Mouse (Mus musculus) liver, embryonic 11.5 days (tissue): ENCODE results near the gene Plin1. TPM values are rescaled to one million over a fixed set of nuclear protein-coding genes. Genes with fewer than 3 reads are reported as not detected.

ENCODE experiments used
- ATAC-seq: fragments of 200-750 bp; cut with Nextera tagmentation; replicated peaks from 2 replicates; pipeline ENCODE4 v1.8.0; 2017; ENCODE audit warnings: moderate number of reproducible peaks, mild to moderate bottlenecking, moderate TSS enrichment, moderate library complexity; ENCODE audit not compliant: low FRiP score
- DNase-seq: peaks from one replicate; pipeline ENCODE4 v3.0.0-alpha.2; 2017; ENCODE audit warnings: low spot score
- H3K27ac ChIP-seq: fragments of 300-500 bp; sonication (generic); 2 replicates; pipeline ENCODE4 v1.5.1; 2014; ENCODE audit warnings: mild to moderate bottlenecking, low read depth, low read length, control low read depth
- H3K27me3 ChIP-seq: fragments of 300-500 bp; sonication (generic); replicated peaks from 2 replicates; pipeline ENCODE4 v1.6.1; 2014; ENCODE audit warnings: low read length, mixed read lengths; ENCODE audit not compliant: control insufficient read depth, insufficient read depth
- H3K36me3 ChIP-seq: fragments of 300-500 bp; sonication (generic); 2 replicates; pipeline ENCODE4 v1.6.1; 2014; ENCODE audit warnings: mild to moderate bottlenecking, low read length, moderate library complexity, mixed read lengths; ENCODE audit not compliant: control insufficient read depth, insufficient read depth
- H3K4me1 ChIP-seq: fragments of 300-500 bp; sonication (generic); replicated peaks from 2 replicates; pipeline ENCODE4 v1.6.1; 2014; ENCODE audit warnings: low read length, mixed read lengths; ENCODE audit not compliant: control insufficient read depth, insufficient read depth
- H3K4me2 ChIP-seq: fragments of 300-500 bp; sonication (generic); 2 replicates; pipeline ENCODE4 v1.6.1; 2014; ENCODE audit warnings: mild to moderate bottlenecking, control low read depth, moderate library complexity
- H3K4me3 ChIP-seq: fragments of 300-500 bp; sonication (generic); 2 replicates; pipeline ENCODE4 v1.5.1; 2014; ENCODE audit warnings: low read depth, low read length, control low read depth
- H3K9ac ChIP-seq: fragments of 300-500 bp; sonication (generic); 2 replicates; pipeline ENCODE4 v1.6.1; 2014; ENCODE audit warnings: low read depth, low read length, control low read depth
- H3K9me3 ChIP-seq: fragments of 300-500 bp; sonication (generic); 2 replicates; pipeline ENCODE4 v1.6.1; 2016; ENCODE audit warnings: low read length, inconsistent platforms, mixed read lengths; ENCODE audit not compliant: control insufficient read depth
- WGBS: fragments of 180-500 bp; shearing (Covaris S2); extraction: QIAGEN DNeasy Blood & Tissue Kit; methylation state at CpG from one replicate; pipeline ENCODE4 v1.1.7; 2014; 5-methylcytosine and 5-hydroxymethylcytosine counted together
- polyA plus RNA-seq: library from polyadenylated mRNA; unstranded; fragments of >200 nt; fragmentation: Nextera tagmentation; extraction: Ambion mirVana; gene quantifications from 2 replicates; pipeline ENCODE4 v1.2.1, GENCODE M21; 2014

Plin1 gene
- polyA plus RNA-seq, 1 experiment from 2014 or later, result not detected

DNA sequence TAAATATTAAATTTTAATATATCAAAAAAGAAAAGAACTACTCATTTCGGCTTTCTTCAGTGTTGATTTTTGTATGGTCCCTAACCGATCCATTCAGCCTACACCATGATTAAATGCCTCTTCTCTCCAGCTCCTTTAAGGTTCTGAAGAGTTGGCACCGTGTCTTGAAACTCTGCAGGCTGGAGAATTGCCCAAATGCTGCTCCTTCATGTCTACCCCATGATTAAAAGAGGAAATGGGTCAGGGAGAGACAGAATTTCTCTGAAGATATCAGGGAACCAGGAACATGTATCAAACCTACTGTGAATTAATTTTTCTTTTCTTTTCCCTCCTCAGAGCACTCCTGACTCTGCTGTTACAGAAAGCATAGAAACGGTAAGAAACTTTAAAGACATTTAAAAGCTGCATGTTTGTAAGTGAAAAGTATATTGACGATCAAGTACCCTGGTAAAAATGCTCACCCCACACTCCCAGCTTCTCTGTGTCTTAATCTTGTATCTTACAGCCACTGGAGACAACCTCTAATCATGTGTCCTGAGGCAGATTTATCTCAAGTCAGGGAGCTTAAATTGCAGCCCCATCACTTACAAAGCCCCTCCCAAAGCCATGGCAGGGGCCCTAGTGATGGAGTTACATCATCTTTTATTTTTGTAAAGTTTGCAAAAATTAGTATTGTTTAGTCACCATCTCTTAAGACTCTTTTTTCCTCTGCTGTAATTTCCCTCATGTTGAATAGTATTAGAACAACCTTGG is 28.6 kb upstream of the Plin1 start:
- Histone ChIP-seq H3K4me3 (no peak overlapping the region), H3K4me2 (no peak overlapping the region), H3K4me1 (no peaks in the 10 kb centered on the region), H3K9me3 (no peaks in the 10 kb centered on the region), H3K27ac (no peak overlapping the region), H3K36me3 (no peaks in the 10 kb centered on the region), H3K9ac (no peak overlapping the region), H3K27me3 (no peaks in the 10 kb centered on the region)
- ATAC-seq (no peak), DNase-seq (no peak)
- 65% methylated on average over 5 of the region's 5 CpGs for WGBS

DNA sequence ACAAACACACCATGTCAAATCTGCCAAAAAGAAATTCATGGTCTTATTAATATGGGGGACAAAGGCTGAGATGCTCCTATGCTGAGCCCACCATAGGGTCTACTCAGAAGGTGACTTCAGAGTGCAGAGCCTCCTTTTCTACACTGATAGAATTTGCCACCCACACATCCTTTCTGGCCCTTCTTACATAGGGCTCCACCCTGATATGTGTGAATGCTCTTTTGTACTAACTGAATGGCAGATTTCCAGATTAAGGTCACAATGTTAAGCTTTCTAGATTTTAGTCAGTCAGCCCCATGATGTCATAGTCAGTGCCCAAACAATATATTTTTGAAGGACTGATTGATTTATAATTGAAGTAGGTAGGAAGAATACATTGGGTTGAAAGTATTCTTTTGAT is 27.1 kb upstream of the Plin1 start:
- Histone ChIP-seq H3K27ac (no peak overlapping the region), H3K36me3 (no peaks in the 10 kb centered on the region), H3K27me3 (no peaks in the 10 kb centered on the region), H3K4me2 (no peak overlapping the region), H3K4me3 (no peak overlapping the region), H3K4me1 (no peaks in the 10 kb centered on the region), H3K9me3 (no peaks in the 10 kb centered on the region), H3K9ac (no peak overlapping the region)
- DNase-seq (no peak), ATAC-seq (no peak)

DNA sequence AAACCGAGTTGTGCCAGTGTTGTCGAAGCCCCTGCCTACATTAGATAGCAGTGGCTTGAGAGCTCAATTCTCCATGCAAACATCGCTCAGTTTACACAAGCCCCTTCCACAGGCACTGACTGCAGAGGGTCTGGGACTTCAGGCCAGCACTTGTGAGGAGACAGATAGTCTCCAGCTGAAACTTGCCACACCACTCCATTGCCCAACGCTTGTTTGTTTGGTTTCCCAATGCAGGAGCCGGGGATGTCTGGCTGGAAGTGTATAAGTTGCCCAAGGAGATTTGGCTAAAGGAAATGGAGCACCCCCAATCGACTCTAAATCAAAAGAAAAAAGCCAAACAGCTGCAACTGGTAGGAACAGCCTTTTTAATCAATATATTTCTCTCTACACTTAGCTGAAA is 25.5 kb upstream of the Plin1 start:
- H3K27me3 ChIP-seq, result no peaks in the 10 kb centered on the region
- no peak overlapping the region for H3K4me3 ChIP-seq
- no peak for ATAC-seq
- no peaks in the 10 kb centered on the region for H3K4me1 ChIP-seq
- H3K27ac ChIP-seq, result no peak overlapping the region
- no peak for DNase-seq
- 52% methylated on average over 6 of the region's 6 CpGs for WGBS
- H3K9ac ChIP-seq, result no peak overlapping the region
- H3K4me2 ChIP-seq, result no peak overlapping the region
- no peaks in the 10 kb centered on the region for H3K9me3 ChIP-seq
- H3K36me3 ChIP-seq, result no peaks in the 10 kb centered on the region

DNA sequence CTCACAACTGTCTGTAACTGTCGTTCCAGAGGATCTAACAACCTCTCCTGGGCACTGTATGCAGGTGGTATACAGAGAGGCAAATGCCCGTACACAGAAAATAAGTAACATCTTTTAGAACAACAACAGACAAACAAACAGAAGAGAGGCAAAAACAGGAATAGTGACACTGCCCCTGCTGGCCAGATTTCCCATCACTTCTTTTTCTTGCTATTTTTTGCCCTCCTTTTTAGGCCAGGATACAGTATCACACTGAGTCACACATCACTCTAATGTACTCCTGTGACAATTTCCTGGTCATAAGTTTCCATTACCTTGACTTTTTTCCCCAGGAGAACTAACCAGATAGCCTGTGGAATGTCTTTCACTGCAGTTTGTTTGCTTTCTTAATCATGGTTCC is 23.6 kb upstream of the Plin1 start:
- H3K4me3 ChIP-seq, result no peak overlapping the region
- no peaks in the 10 kb centered on the region for H3K36me3 ChIP-seq
- H3K27ac ChIP-seq, result no peak overlapping the region
- no peak for DNase-seq
- no peak for ATAC-seq
- H3K27me3 ChIP-seq, result no peaks in the 10 kb centered on the region
- no peak overlapping the region for H3K9ac ChIP-seq
- H3K9me3 ChIP-seq, result no peaks in the 10 kb centered on the region
- H3K4me2 ChIP-seq, result no peak overlapping the region
- H3K4me1 ChIP-seq, result no peaks in the 10 kb centered on the region
- 47% methylated on average over 2 of the region's 2 CpGs for WGBS

DNA sequence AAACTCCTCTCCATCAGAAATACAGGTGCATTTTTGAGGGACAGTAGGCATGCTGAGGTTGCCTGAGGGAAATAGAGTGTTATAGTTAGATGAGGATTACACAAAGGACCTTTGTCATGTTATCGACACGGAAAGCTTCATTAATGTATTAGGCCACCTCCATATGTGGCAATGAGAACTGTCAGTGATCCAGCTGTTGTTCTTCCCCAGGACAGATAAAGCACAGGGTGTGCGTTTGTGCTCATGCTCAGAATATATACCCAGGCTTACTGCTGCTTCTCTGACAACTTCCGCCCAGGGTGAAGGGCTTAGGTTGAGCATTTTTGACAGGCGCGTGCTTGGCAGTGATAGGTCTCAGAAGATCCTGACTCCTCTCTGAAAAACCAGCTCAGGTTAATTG is 16.8 kb upstream of the Plin1 start:
- Histone ChIP-seq H3K4me3 (no peak overlapping the region), H3K27me3 (no peaks in the 10 kb centered on the region), H3K27ac (no peak overlapping the region), H3K9ac (no peak overlapping the region), H3K4me2 (no peak overlapping the region), H3K36me3 (no peaks in the 10 kb centered on the region), H3K9me3 (no peaks in the 10 kb centered on the region), H3K4me1 (no peaks in the 10 kb centered on the region)
- DNase-seq, result no peak
- ATAC-seq, result no peak
- 89% methylated on average over 6 of the region's 6 CpGs for WGBS

DNA sequence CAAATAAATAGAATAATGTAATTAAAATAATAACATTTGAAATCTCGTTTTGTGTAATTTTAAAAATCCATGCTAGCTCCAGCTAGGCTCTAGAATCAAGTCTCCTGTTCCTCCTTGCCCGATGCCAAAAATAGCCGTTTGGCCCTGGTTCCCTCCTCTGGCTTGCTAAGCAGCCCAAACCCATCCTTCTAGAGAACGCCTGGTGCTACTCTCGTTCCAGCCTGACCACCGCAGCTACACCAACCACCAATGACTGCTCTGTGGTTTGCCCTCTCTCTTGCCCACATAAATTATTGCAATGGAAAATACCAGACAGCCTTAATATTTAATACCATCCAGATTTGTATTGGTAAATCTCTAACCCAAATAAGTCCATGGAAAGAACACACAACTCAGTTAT is 15.0 kb upstream of the Plin1 start:
- Histone ChIP-seq H3K36me3 (no peaks in the 10 kb centered on the region), H3K4me2 (no peak overlapping the region), H3K4me1 (peaks cover 3% of the 10 kb centered on the region; the same call in 1 of the 2 replicates), H3K9me3 (no peaks in the 10 kb centered on the region), H3K27me3 (no peaks in the 10 kb centered on the region), H3K4me3 (no peak overlapping the region), H3K27ac (no peak overlapping the region), H3K9ac (no peak overlapping the region)
- DNase-seq (no peak), ATAC-seq (no peak)
- 69% methylated on average over 6 of the region's 6 CpGs for WGBS

DNA sequence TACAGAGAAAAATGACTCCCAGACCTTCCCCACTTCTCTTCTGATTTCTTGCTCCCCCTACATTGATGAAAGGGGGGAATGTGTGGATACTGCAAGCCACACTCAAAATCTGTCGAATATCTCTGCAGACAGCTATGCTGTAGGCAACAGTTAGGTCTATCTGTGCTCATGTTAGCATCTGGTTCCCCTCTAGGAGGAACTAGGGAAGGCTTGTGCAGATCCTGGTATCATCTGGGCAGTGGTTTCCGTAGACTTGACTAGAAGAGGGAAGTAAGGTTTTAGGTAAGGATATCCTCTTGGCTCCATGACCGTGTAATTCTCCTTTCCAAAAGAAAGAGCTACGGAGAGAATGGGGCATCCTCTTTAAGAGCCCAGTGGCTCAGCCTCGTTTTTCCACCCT is 11.9 kb upstream of the Plin1 start:
- Histone ChIP-seq H3K4me1 (peaks cover 3% of the 10 kb centered on the region; the same call in 1 of the 2 replicates), H3K9me3 (no peaks in the 10 kb centered on the region), H3K27me3 (no peaks in the 10 kb centered on the region), H3K36me3 (no peaks in the 10 kb centered on the region), H3K27ac (no peak overlapping the region), H3K4me3 (no peak overlapping the region), H3K9ac (no peak overlapping the region), H3K4me2 (no peak overlapping the region)
- no peak for ATAC-seq
- no peak for DNase-seq
- WGBS, result 47% methylated on average over 5 of the region's 5 CpGs

DNA sequence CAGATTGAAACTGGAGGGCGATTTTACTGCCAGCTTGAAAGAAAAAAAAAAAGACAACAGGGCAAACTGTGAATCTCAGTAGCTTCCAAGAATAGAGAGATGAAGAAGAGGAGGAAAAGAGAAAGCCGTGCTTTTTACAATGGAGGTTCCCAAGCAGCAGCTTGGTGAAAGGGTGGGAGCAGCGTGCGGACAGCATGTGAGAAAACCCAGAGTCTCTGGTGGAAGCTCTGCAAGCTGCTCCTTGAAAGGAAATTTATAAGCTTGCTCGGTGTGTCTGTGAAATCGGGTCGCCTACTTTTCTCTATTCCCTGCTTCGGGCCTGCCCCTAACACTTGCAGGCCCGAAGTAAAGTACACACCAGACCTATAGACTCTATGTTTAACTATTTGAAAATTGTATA is 11.3 kb upstream of the Plin1 start:
- H3K27me3 ChIP-seq, result no peaks in the 10 kb centered on the region
- no peak overlapping the region for H3K4me2 ChIP-seq
- H3K4me1 ChIP-seq, result peaks cover 3% of the 10 kb centered on the region; the same call in 1 of the 2 replicates
- H3K9me3 ChIP-seq, result no peaks in the 10 kb centered on the region
- DNase-seq (no peak), ATAC-seq (no peak)
- no peak overlapping the region for H3K9ac ChIP-seq
- 91% methylated on average over 9 of the region's 9 CpGs for WGBS
- no peak overlapping the region for H3K4me3 ChIP-seq
- H3K36me3 ChIP-seq, result no peaks in the 10 kb centered on the region
- no peak overlapping the region for H3K27ac ChIP-seq
